Mouse (Mus musculus) MEL (cell line): ENCODE data around the gene Mettl13.

Experiments used
- CHD1 ChIP-seq: IDR thresholded peaks from 2 replicates; pipeline ENCODE4 v1.6.1; 2012; ENCODE audit warnings: low read depth, mild to moderate bottlenecking, inconsistent platforms, low read length, improper control_type of control experiment
- CHD2 ChIP-seq: IDR thresholded peaks from 2 replicates; pipeline ENCODE4 v1.6.1; 2011; ENCODE audit warnings: low read length, improper control_type of control experiment
- CTCF ChIP-seq, 3 experiments: IDR thresholded peaks in 2 of 3; conservative IDR thresholded peaks in 1 of 3; 2 replicates each; pipeline ENCODE4 v1.5.1; 2011 to 2012; ENCODE audit warnings: low read length in 3 of 3, low read depth in 2 of 3, mild to moderate bottlenecking in 2 of 3, improper control_type of control experiment in 1 of 3, inconsistent platforms in 1 of 3, mixed read lengths in 1 of 3, moderate library complexity in 1 of 3; ENCODE audit not compliant: control insufficient read depth in 1 of 3, insufficient read depth in 1 of 3, poor library complexity in 1 of 3, severe bottlenecking in 1 of 3
- E2F4 ChIP-seq: IDR thresholded peaks from 2 replicates; pipeline ENCODE4 v1.6.1; 2011; ENCODE audit warnings: low read depth, low read length, improper control_type of control experiment, borderline replicate concordance
- EP300 ChIP-seq, 2 experiments: IDR thresholded peaks; 2 replicates each; pipeline ENCODE4 v1.6.1; 2011; ENCODE audit warnings: improper control_type of control experiment in 2 of 2, low read length in 2 of 2, low read depth in 1 of 2, mild to moderate bottlenecking in 1 of 2
- JUND ChIP-seq: IDR thresholded peaks from 2 replicates; pipeline ENCODE4 v1.6.1; 2011; ENCODE audit warnings: low read depth, mild to moderate bottlenecking, improper control_type of control experiment, low read length
- MAFK ChIP-seq: IDR thresholded peaks from 2 replicates; pipeline ENCODE4 v1.6.1; 2011; ENCODE audit warnings: low read depth, mild to moderate bottlenecking, low read length, improper control_type of control experiment, borderline replicate concordance
- MAX ChIP-seq: IDR thresholded peaks from 2 replicates; pipeline ENCODE4 v1.6.1; 2011; ENCODE audit warnings: low read length, improper control_type of control experiment
- POLR2A ChIP-seq, 2 experiments: IDR thresholded peaks; 2 replicates each; pipeline ENCODE4 v1.6.1; 2011 to 2012; ENCODE audit warnings: low read length in 2 of 2, mild to moderate bottlenecking in 2 of 2, control low read depth in 1 of 2, improper control_type of control experiment in 1 of 2, low read depth in 1 of 2, moderate library complexity in 1 of 2; ENCODE audit not compliant: control insufficient read depth in 1 of 2, insufficient read depth in 1 of 2, poor library complexity in 1 of 2
- POLR2AphosphoS2 ChIP-seq: IDR thresholded peaks from 2 replicates; pipeline ENCODE4 v1.6.1; 2011; ENCODE audit warnings: low read length, improper control_type of control experiment
- TCF12 ChIP-seq: IDR thresholded peaks from 2 replicates; pipeline ENCODE4 v1.6.1; 2014; ENCODE audit warnings: low read depth, mild to moderate bottlenecking, inconsistent platforms, low read length, improper control_type of control experiment, moderate library complexity
- ZC3H11A ChIP-seq: IDR thresholded peaks from 2 replicates; pipeline ENCODE4 v1.6.1; 2012; ENCODE audit warnings: low read depth, mild to moderate bottlenecking, inconsistent platforms, low read length, improper control_type of control experiment
- ZKSCAN1 ChIP-seq: IDR thresholded peaks from 2 replicates; pipeline ENCODE4 v1.6.1; 2012; ENCODE audit warnings: low read depth, mild to moderate bottlenecking, inconsistent platforms, low read length, improper control_type of control experiment, moderate library complexity
- ZNF384 ChIP-seq: IDR thresholded peaks from 2 replicates; pipeline ENCODE4 v1.6.1; 2012; ENCODE audit warnings: low read depth, mild to moderate bottlenecking, inconsistent platforms, low read length, improper control_type of control experiment

DNA sequence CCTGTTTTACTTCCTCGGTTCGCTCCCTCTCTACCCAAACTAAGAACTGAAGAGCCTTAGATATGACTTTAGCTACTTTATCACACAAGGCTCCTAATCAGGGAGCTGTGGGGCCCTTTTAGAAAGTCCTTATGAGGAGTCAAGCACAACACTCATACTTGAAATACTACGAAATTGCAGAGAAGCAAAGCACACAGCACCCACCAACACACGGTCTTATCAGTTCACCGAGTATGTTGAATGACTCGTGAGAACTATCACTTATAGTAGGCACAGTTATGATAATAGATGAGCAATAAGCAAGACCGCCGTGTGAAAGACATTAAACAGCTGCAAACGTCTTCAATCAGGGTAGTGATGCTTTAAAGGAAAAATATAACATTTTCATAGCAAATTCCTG lies 4.6 kb upstream of the Mettl13 start:
- TF ChIP-seq EP300 (IDR thresholded peaks at IDR 0.05; ENCODE audit: low read depth in 1 of 2, low read length in 2 of 2) (no peak; a peak in 1 of 4 replicates), MAX (no peak), CHD1 (no peak), CTCF (IDR thresholded peaks at IDR 0.05 in 2 of 3, conservative IDR thresholded peaks at IDR 0.05 in 1 of 3; ENCODE audit: control insufficient read depth in 1 of 3, insufficient read depth in 1 of 3, low read depth in 2 of 3, low read length in 3 of 3, poor library complexity in 1 of 3, severe bottlenecking in 1 of 3) (no peak), E2F4 (no peak), MAFK (no peak), CHD2 (no peak), POLR2A (IDR thresholded peaks at IDR 0.05; ENCODE audit: control insufficient read depth in 1 of 2, insufficient read depth in 1 of 2, low read depth in 1 of 2, low read length in 2 of 2, poor library complexity in 1 of 2) (no peak), ZNF384 (no peak), ZC3H11A (no peak), TCF12 (no peak), ZKSCAN1 (no peak), JUND (no peak), POLR2AphosphoS2 (no peak)
